Mouse (Mus musculus) gastrocnemius, postnatal 36 days (tissue): ENCODE data around the gene Pak1. TPM values are rescaled to one million over a fixed set of nuclear protein-coding genes. Genes with fewer than 3 reads are reported as not detected.

Experiments used
- total RNA-seq, 2 experiments: library from RNA; stranded (reverse); gene quantifications; 2 replicates each; pipeline ENCODE4 v1.2.3; 2021

The Pak1 gene
- total RNA-seq, 2 experiments from 2014 or later: 21.8 to 23.9 TPM

Other genes starting within 250 kb of the Pak1 start
- 100 to 1,000 TPM; 110 to 120 TPM for gene Aamdc, start 209.0 kb upstream of the Pak1 start, total RNA-seq
- gene Rsf1, start 208.7 kb upstream of the Pak1 start, total RNA-seq: 10 to 100 TPM; 11.9 to 13.4 TPM
- 10 to 100 TPM; 27.3 to 31.3 TPM for gene Clns1a, start 91.9 kb upstream of the Pak1 start, total RNA-seq
- 1 to 10 TPM in 1 of 2 experiments, under 1 TPM in 1; 0.74 to 2.2 TPM for gene Aqp11, start 50.3 kb upstream of the Pak1 start, total RNA-seq
- gene Gdpd4, start 131.4 kb downstream of the Pak1 start, total RNA-seq: under 1 TPM in 1 of 2 experiments, not detected in 1; 0.08 TPM